Mouse (Mus musculus) intestine, embryonic 16.5 days (tissue): Measurements from ENCODE around the gene Rxfp2. TPM values are rescaled to one million over a fixed set of nuclear protein-coding genes. Genes with fewer than 3 reads are reported as not detected.

Experiments
- ATAC-seq: fragments of 200-750 bp; cut with Nextera tagmentation; 2 replicates; pipeline ENCODE4 v1.8.0; 2017; ENCODE audit warnings: moderate TSS enrichment, moderate library complexity
- H3K27ac ChIP-seq: fragments of 300-500 bp; sonication (generic); 2 replicates; pipeline ENCODE4 v1.5.1; 2014; ENCODE audit warnings: mild to moderate bottlenecking, low read length
- H3K27me3 ChIP-seq: fragments of 300-500 bp; sonication (generic); replicated peaks from 2 replicates; pipeline ENCODE4 v1.6.1; 2014; ENCODE audit warnings: low read length, control low read depth, mixed read lengths; ENCODE audit not compliant: control insufficient read depth, insufficient read depth
- H3K36me3 ChIP-seq: fragments of 300-500 bp; sonication (generic); 2 replicates; pipeline ENCODE4 v1.6.1; 2014; ENCODE audit warnings: low read length, control low read depth; ENCODE audit not compliant: control insufficient read depth, insufficient read depth
- H3K4me1 ChIP-seq: fragments of 300-500 bp; sonication (generic); 2 replicates; pipeline ENCODE4 v1.6.1; 2014; ENCODE audit warnings: low read length, control low read depth, mixed read lengths; ENCODE audit not compliant: control insufficient read depth, insufficient read depth
- H3K4me2 ChIP-seq: fragments of 300-500 bp; sonication (generic); 2 replicates; pipeline ENCODE4 v1.6.1; 2014; ENCODE audit warnings: low read depth, low read length, control low read depth
- H3K4me3 ChIP-seq: fragments of 300-500 bp; sonication (generic); 2 replicates; pipeline ENCODE4 v1.5.1; 2014; ENCODE audit warnings: mild to moderate bottlenecking, low read length
- H3K9ac ChIP-seq: fragments of 300-500 bp; sonication (generic); 2 replicates; pipeline ENCODE4 v1.6.1; 2014; ENCODE audit warnings: low read depth, low read length
- H3K9me3 ChIP-seq: fragments of 300-500 bp; sonication (generic); 2 replicates; pipeline ENCODE4 v1.6.1; 2016; ENCODE audit warnings: low read length, control low read depth; ENCODE audit not compliant: control insufficient read depth
- WGBS: fragments of 180-500 bp; shearing (Covaris S2); extraction: QIAGEN DNeasy Blood & Tissue Kit; methylation state at CpG from one replicate; pipeline ENCODE4 v1.1.7; 2014; 5-methylcytosine and 5-hydroxymethylcytosine counted together
- polyA plus RNA-seq: library from polyadenylated mRNA; unstranded; fragments of >200 nt; fragmentation: Nextera tagmentation; extraction: Ambion mirVana; gene quantifications from 2 replicates; pipeline ENCODE4 v1.2.1, GENCODE M21; 2015

Gene Rxfp2
- polyA plus RNA-seq, 1 experiment from 2014 or later: 0.15 TPM

- WGBS: 82% methylated on average over 8 of the region's 8 CpGs
These were observed 110.0 kb downstream of the Rxfp2 start for GRCm38 (mm10) chr5:150128432-150128831.

GRCm38 (mm10) chr5:150130144-150130543 is 111.7 kb downstream of the Rxfp2 start:
- no peak for ATAC-seq
- Histone ChIP-seq H3K27ac (no peak overlapping the region), H3K4me1 (no peaks in the 10 kb centered on the region), H3K27me3 (no peaks in the 10 kb centered on the region), H3K9ac (no peak overlapping the region), H3K9me3 (no peaks in the 10 kb centered on the region), H3K36me3 (no peaks in the 10 kb centered on the region), H3K4me2 (no peak overlapping the region), H3K4me3 (no peak overlapping the region)
- 81% methylated on average over 7 of the region's 7 CpGs for WGBS

More at GRCm38 (mm10) chr5:150128432-150128831, 110.0 kb downstream of the Rxfp2 start:
- H3K4me1 ChIP-seq: no peaks in the 10 kb centered on the region
- no peak overlapping the region for H3K27ac ChIP-seq
- H3K27me3 ChIP-seq: no peaks in the 10 kb centered on the region
- no peak overlapping the region for H3K4me3 ChIP-seq
- H3K9ac ChIP-seq: no peak overlapping the region
- H3K36me3 ChIP-seq: no peaks in the 10 kb centered on the region
- H3K9me3 ChIP-seq: no peaks in the 10 kb centered on the region
- no peak for ATAC-seq
- H3K4me2 ChIP-seq: no peak overlapping the region

GRCm38 (mm10) chr5:150131166-150131565 is 112.7 kb downstream of the Rxfp2 start:
- 69% methylated on average over 7 of the region's 7 CpGs for WGBS
- Histone ChIP-seq H3K4me2 (no peak overlapping the region), H3K36me3 (no peaks in the 10 kb centered on the region), H3K4me1 (no peaks in the 10 kb centered on the region), H3K4me3 (no peak overlapping the region), H3K27ac (no peak overlapping the region), H3K9me3 (no peaks in the 10 kb centered on the region), H3K9ac (no peak overlapping the region), H3K27me3 (no peaks in the 10 kb centered on the region)
- ATAC-seq: no peak

Other genes with a start within 250 kb of the Rxfp2 start
- 5.6 and 6.1 TPM in 2 replicates for gene Fry, start 100.0 kb downstream of the Rxfp2 start, polyA plus RNA-seq